Mouse (Mus musculus) heart, embryonic 14.5 days (tissue): Measurements from ENCODE around the gene Lrcol1. TPM values are rescaled to one million over a fixed set of nuclear protein-coding genes. Genes with fewer than 3 reads are reported as not detected.
A peak's percentile ranks its signal among the peaks of the same experiment; 100 is the strongest.

Experiments
- ATAC-seq: fragments of 200-750 bp; cut with Nextera tagmentation; 2 replicates; pipeline ENCODE4 v1.8.0; 2017; ENCODE audit warnings: low read depth, moderate TSS enrichment; ENCODE audit not compliant: insufficient number of reproducible peaks, insufficient read depth, low FRiP score
- H3K27ac ChIP-seq, 2 experiments: fragments of 200-500 bp in 1 of 2; fragments of 300-500 bp in 1 of 2; sonication (generic) in 1 of 2; replicated peaks in 1 of 2; 2 replicates each; pipeline ENCODE4 v1.5.1; 2012 to 2014; ENCODE audit warnings: low read depth in 2 of 2, low read length in 2 of 2, control low read depth in 1 of 2, mild to moderate bottlenecking in 1 of 2, mixed read lengths in 1 of 2; ENCODE audit not compliant: control insufficient read depth in 1 of 2, insufficient read depth in 1 of 2
- H3K27me3 ChIP-seq: fragments of 300-500 bp; sonication (generic); 2 replicates; pipeline ENCODE4 v1.6.1; 2014; ENCODE audit warnings: mild to moderate bottlenecking, low read length, control low read depth; ENCODE audit not compliant: control insufficient read depth, insufficient read depth
- H3K36me3 ChIP-seq: fragments of 300-500 bp; sonication (generic); 2 replicates; pipeline ENCODE4 v1.6.1; 2014; ENCODE audit warnings: mild to moderate bottlenecking, control low read depth, low read length, mixed read lengths; ENCODE audit not compliant: control insufficient read depth, insufficient read depth
- H3K4me1 ChIP-seq, 2 experiments: fragments of 200-500 bp in 1 of 2; fragments of 300-500 bp in 1 of 2; sonication (generic) in 1 of 2; 2 replicates each; pipeline ENCODE4 v1.6.1; 2012 to 2014; ENCODE audit warnings: low read length in 2 of 2, control low read depth in 1 of 2, mixed read lengths in 1 of 2; ENCODE audit not compliant: control insufficient read depth in 2 of 2, insufficient read depth in 2 of 2
- H3K4me2 ChIP-seq: fragments of 300-500 bp; sonication (generic); 2 replicates; pipeline ENCODE4 v1.6.1; 2014; ENCODE audit warnings: mild to moderate bottlenecking, low read length
- H3K4me3 ChIP-seq, 2 experiments: fragments of 200-500 bp in 1 of 2; fragments of 300-500 bp in 1 of 2; sonication (generic) in 1 of 2; 2 replicates each; pipeline ENCODE4 v1.5.1; 2012 to 2014; ENCODE audit warnings: low read length in 2 of 2, mild to moderate bottlenecking in 2 of 2, control low read depth in 1 of 2, low read depth in 1 of 2, moderate library complexity in 1 of 2; ENCODE audit not compliant: control insufficient read depth in 1 of 2, insufficient read depth in 1 of 2
- H3K9ac ChIP-seq: fragments of 300-500 bp; sonication (generic); 2 replicates; pipeline ENCODE4 v1.6.1; 2014; ENCODE audit warnings: mild to moderate bottlenecking, low read length
- H3K9me3 ChIP-seq: fragments of 300-500 bp; sonication (generic); 2 replicates; pipeline ENCODE4 v1.6.1; 2016; ENCODE audit warnings: low read length, control low read depth; ENCODE audit not compliant: control insufficient read depth
- WGBS: fragments of 180-500 bp; shearing (Covaris S2); extraction: QIAGEN DNeasy Blood & Tissue Kit; methylation state at CpG from one replicate; pipeline ENCODE4 v1.1.7; 2014; 5-methylcytosine and 5-hydroxymethylcytosine counted together
- polyA plus RNA-seq: library from polyadenylated mRNA; unstranded; fragments of >200 nt; fragmentation: Nextera tagmentation; extraction: Ambion mirVana; gene quantifications from 2 replicates; pipeline ENCODE4 v1.2.1, GENCODE M21; 2014

Gene Lrcol1
- polyA plus RNA-seq, 1 experiment from 2014 or later = not detected

DNA sequence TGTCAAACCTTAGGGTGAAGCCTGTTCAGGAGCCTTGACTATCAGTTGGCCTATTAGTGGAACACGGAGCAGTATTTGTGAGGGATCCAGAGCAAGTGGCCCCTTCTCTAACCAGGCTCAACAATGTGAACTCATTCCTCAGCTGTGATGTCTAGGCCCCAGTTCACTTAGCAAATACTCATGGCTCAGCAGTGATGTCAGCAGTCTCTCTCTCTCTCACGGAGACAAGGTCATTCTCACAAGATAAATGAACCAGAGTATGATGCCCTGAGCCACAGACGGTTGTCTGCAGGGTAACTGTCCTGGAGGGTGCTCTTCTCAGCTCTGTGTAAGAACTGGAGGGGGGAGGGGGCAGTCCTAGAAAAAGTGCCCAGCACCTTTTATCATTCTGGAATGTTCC is 59.4 kb downstream of the Lrcol1 start:
- no peak overlapping the region for H3K9ac ChIP-seq
- peaks cover 14 to 27% of the 10 kb centered on the region in 2 experiments for H3K4me1 ChIP-seq
- H3K27me3 ChIP-seq = no peaks in the 10 kb centered on the region
- 14% methylated on average over 3 of the region's 3 CpGs for WGBS
- H3K4me2 ChIP-seq = no peak overlapping the region
- ATAC-seq = peak; percentile 44; the same call in 1 of the 2 replicates
- H3K4me3 ChIP-seq = no peak overlapping the region
- no peaks in the 10 kb centered on the region for H3K9me3 ChIP-seq
- peaks cover 5% of the 10 kb centered on the region; the same call in 1 of the 2 replicates for H3K36me3 ChIP-seq
- H3K27ac ChIP-seq = peak overlapping the region; percentile 65 to 80

Other genes with a start within 250 kb of the Lrcol1 start
- gene Plcxd1, start 244.8 kb upstream of the Lrcol1 start, polyA plus RNA-seq = 0.23 and 0.30 TPM in 2 replicates
- gene Gtpbp6, start 236.5 kb upstream of the Lrcol1 start, polyA plus RNA-seq = 15.9 and 22.0 TPM in 2 replicates
- gene Zfp605, start 234.6 kb upstream of the Lrcol1 start, polyA plus RNA-seq = 2.4 and 2.7 TPM in 2 replicates
- 29.7 and 32.5 TPM in 2 replicates for gene Chfr, start 208.9 kb upstream of the Lrcol1 start, polyA plus RNA-seq
- gene Golga3, start 168.0 kb upstream of the Lrcol1 start, polyA plus RNA-seq = 18.7 and 19.1 TPM in 2 replicates
- gene Ankle2, start 113.7 kb upstream of the Lrcol1 start, polyA plus RNA-seq = 25.4 and 27.3 TPM in 2 replicates
- 56.3 and 58.3 TPM in 2 replicates for gene Pgam5, start 74.8 kb upstream of the Lrcol1 start, polyA plus RNA-seq
- gene Pxmp2, start 58.5 kb upstream of the Lrcol1 start, polyA plus RNA-seq = 14.6 and 19.4 TPM in 2 replicates
- gene Pole, start 58.4 kb upstream of the Lrcol1 start, polyA plus RNA-seq = 16.1 and 19.6 TPM in 2 replicates
- gene P2rx2, start 1.5 kb upstream of the Lrcol1 start, polyA plus RNA-seq = not detected in 2 replicates
- 12.8 and 13.5 TPM in 2 replicates for gene Fbrsl1, start 103.8 kb downstream of the Lrcol1 start, polyA plus RNA-seq
- gene Galnt9, start 199.6 kb downstream of the Lrcol1 start, polyA plus RNA-seq = 0.18 TPM in 1 of 2 replicates, not detected in the other